Comparison of ENCODE assay signal across 15 mouse cellular contexts in genomic region chr15:77844955-77845635, GRCm38 (mm10). TPM values are rescaled to one million over a fixed set of nuclear protein-coding genes. Genes with fewer than 3 reads are reported as not detected.
A peak's percentile ranks its signal among the peaks of the same experiment; 100 is the strongest.
DNase-seq lines count a peak whose midpoint lies in the region; ATAC-seq and TF ChIP-seq lines count a peak whose summit lies in the region.
"Had no signal": no experiment of that assay in that cellular context is flagged by ENCODE, and none has a peak within 500 bp of the region (broad histone marks: within the 10 kb centered on the region; RNA-seq: fewer than 3 reads in every experiment).

No protein-coding gene starts in this region.

- no peak overlapping the region for H3K4me3 ChIP-seq in kidney, adult 2 months (ENCODE audit: insufficient read depth, low read depth, low read length)
- H3K4me3 ChIP-seq in forebrain, embryonic 13.5 days, result no peak overlapping the region
- H3K4me3 ChIP-seq: liver, embryonic 12.5 days; neural tube, embryonic 12.5 days had no signal

- H3K9me3 ChIP-seq in forebrain, embryonic 13.5 days (replicated peaks), result no peaks in the 10 kb centered on the region
- H3K9me3 ChIP-seq: liver, embryonic 12.5 days; neural tube, embryonic 12.5 days had no signal

- no peak for ATAC-seq in forebrain, embryonic 13.5 days
- ATAC-seq: forebrain, embryonic 14.5 days; hindbrain, embryonic 16.5 days; liver, embryonic 12.5 days; lung, postnatal 0 days had no signal

- DNase-seq in kidney, adult 2 months, result peak; percentile 78
- DNase-seq in kidney, postnatal 10 days, result no peak
- DNase-seq in ovary, postnatal 36 days (ENCODE audit: low spot score), result peak; percentile 47
- DNase-seq in ovary, postnatal 10 days (ENCODE audit: low spot score), result no peak
- DNase-seq in MN1 (ENCODE audit: low spot score), result peak; percentile 45
- peak; percentile 32 to 40 for DNase-seq in layer of hippocampus, postnatal 25 days (ENCODE audit: extremely low spot score in 1 of 2, low spot score in 1 of 2)
- DNase-seq in cerebellum, postnatal 25 days, result no peak
- DNase-seq: adrenal gland, adult 2 months; cerebellum, adult 9-11 months had no signal

- H3K27me3 ChIP-seq in kidney, adult 2 months (replicated peaks; ENCODE audit: control insufficient read depth, insufficient read depth, low read length), result no peaks in the 10 kb centered on the region
- no peaks in the 10 kb centered on the region for H3K27me3 ChIP-seq in forebrain, embryonic 13.5 days
- H3K27me3 ChIP-seq: liver, embryonic 12.5 days; neural tube, embryonic 12.5 days had no signal

- H3K36me3 ChIP-seq in kidney, adult 2 months (ENCODE audit: control insufficient read depth, insufficient read depth, low read length), result no peaks in the 10 kb centered on the region
- no peaks in the 10 kb centered on the region for H3K36me3 ChIP-seq in forebrain, embryonic 13.5 days (ENCODE audit: poor library complexity, severe bottlenecking)
- H3K36me3 ChIP-seq: liver, embryonic 12.5 days; neural tube, embryonic 12.5 days had no signal

- WGBS in kidney, adult 2 months, result 66% methylated on average over 16 of the region's 16 CpGs
- 86% methylated on average over 16 of the region's 16 CpGs for WGBS in forebrain, embryonic 13.5 days

- H3K4me2 ChIP-seq in forebrain, embryonic 13.5 days, result no peak overlapping the region
- H3K4me2 ChIP-seq: liver, embryonic 12.5 days; neural tube, embryonic 12.5 days had no signal

- no peak; the same call in 1 of the 2 replicates for TF ChIP-seq CTCF in kidney, adult 2 months (conservative IDR thresholded peaks at IDR 0.05; ENCODE audit: insufficient read depth, insufficient read length, low read depth, low read length)

- peaks cover 2% of the 10 kb centered on the region; the same call in 1 of the 2 replicates for H3K4me1 ChIP-seq in kidney, adult 2 months (ENCODE audit: control insufficient read depth, insufficient read depth, low read length)
- H3K4me1 ChIP-seq in forebrain, embryonic 13.5 days, result peaks cover 10% of the 10 kb centered on the region

- H3K9ac ChIP-seq in forebrain, embryonic 13.5 days, result no peak overlapping the region
- H3K9ac ChIP-seq: liver, embryonic 12.5 days; neural tube, embryonic 12.5 days had no signal

- TF ChIP-seq POLR2A in kidney, adult 2 months (IDR thresholded peaks at IDR 0.05; ENCODE audit: low read depth, low read length), result no peak

- H3K27ac ChIP-seq in kidney, adult 2 months (ENCODE audit: insufficient read depth, low read depth, low read length), result no peak overlapping the region
- H3K27ac ChIP-seq in forebrain, embryonic 13.5 days, result no peak overlapping the region
- H3K27ac ChIP-seq: liver, embryonic 12.5 days; neural tube, embryonic 12.5 days had no signal

RNA-seq across cellular contexts. Expression of gene Myh9, which starts 3.1 kb away (rescaled TPM):
- polyA plus RNA-seq in kidney, adult 2 months (2012; rRNA removed), result 57.7 and 64.1 TPM in 2 replicates
- total RNA-seq in layer of hippocampus, postnatal 25 days (2021), result 10 to 100 TPM; 75.0 to 90.2 TPM
- polyA plus RNA-seq in forebrain, embryonic 13.5 days (2015; fragmentation: Nextera tagmentation; extraction: Ambion mirVana), result 13.4 and 14.4 TPM in 2 replicates

Comparison
In these comparisons a context has a peak if more than half of its experiments do, and no peak if none do; other contexts are left out.
1. DNase-seq: peak in kidney, adult 2 months (single experiment), ovary, postnatal 36 days (single experiment), MN1 (single experiment) and layer of hippocampus, postnatal 25 days (2 of 2); none in kidney, postnatal 10 days (single experiment), ovary, postnatal 10 days (single experiment) and cerebellum, postnatal 25 days (0 of 2).